Mouse (Mus musculus) stomach, postnatal 0 days (tissue): ENCODE measurements around the gene Nsg2. TPM values are rescaled to one million over a fixed set of nuclear protein-coding genes. Genes with fewer than 3 reads are reported as not detected.

Source experiments
- ATAC-seq: fragments of 200-750 bp; cut with Nextera tagmentation; 2 replicates; pipeline ENCODE4 v1.8.0; 2017; ENCODE audit not compliant: low FRiP score, low TSS enrichment
- DNase-seq: peaks from one replicate; pipeline ENCODE4 v3.0.0-alpha.2; 2016; ENCODE audit warnings: low spot score
- H3K27ac ChIP-seq: fragments of 300-500 bp; sonication (generic); replicated peaks from 2 replicates; pipeline ENCODE4 v1.5.1; 2014; ENCODE audit warnings: mild to moderate bottlenecking, control low read depth
- H3K27me3 ChIP-seq: fragments of 300-500 bp; sonication (generic); 2 replicates; pipeline ENCODE4 v1.6.1; 2014; ENCODE audit warnings: low read length; ENCODE audit not compliant: control insufficient read depth, insufficient read depth
- H3K36me3 ChIP-seq: fragments of 300-500 bp; sonication (generic); 2 replicates; pipeline ENCODE4 v1.6.1; 2014; ENCODE audit warnings: low read length, mixed read lengths; ENCODE audit not compliant: control insufficient read depth, insufficient read depth
- H3K4me1 ChIP-seq: fragments of 300-500 bp; sonication (generic); replicated peaks from 2 replicates; pipeline ENCODE4 v1.6.1; 2014; ENCODE audit warnings: antibody characterized with exemption; ENCODE audit not compliant: control insufficient read depth, insufficient read depth
- H3K4me2 ChIP-seq: fragments of 300-500 bp; sonication (generic); replicated peaks from 2 replicates; pipeline ENCODE4 v1.6.1; 2014; ENCODE audit warnings: low read depth, mild to moderate bottlenecking, control low read depth, moderate library complexity
- H3K4me3 ChIP-seq: fragments of 300-500 bp; sonication (generic); 2 replicates; pipeline ENCODE4 v1.5.1; 2014; ENCODE audit warnings: low read depth, low read length, control low read depth
- H3K9ac ChIP-seq: fragments of 300-500 bp; sonication (generic); 2 replicates; pipeline ENCODE4 v1.6.1; 2014; ENCODE audit warnings: mild to moderate bottlenecking, low read length, control low read depth, mixed read lengths
- H3K9me3 ChIP-seq: fragments of 300-500 bp; sonication (generic); 2 replicates; pipeline ENCODE4 v1.6.1; 2016; ENCODE audit warnings: low read length; ENCODE audit not compliant: control insufficient read depth
- CTCF ChIP-seq: IDR thresholded peaks from 2 replicates; pipeline ENCODE4 v1.5.1; 2016; ENCODE audit warnings: antibody characterized with exemption, low read depth, mild to moderate bottlenecking, moderate library complexity
- EP300 ChIP-seq: optimal IDR thresholded peaks from 2 replicates; pipeline ENCODE3; 2016; ENCODE audit warnings: antibody characterized with exemption
- WGBS: fragments of 180-500 bp; shearing (Covaris S2); extraction: QIAGEN DNeasy Blood & Tissue Kit; methylation state at CpG from one replicate; pipeline ENCODE4 v1.1.7; 2014; 5-methylcytosine and 5-hydroxymethylcytosine counted together
- polyA plus RNA-seq: library from polyadenylated mRNA; unstranded; fragments of >200 nt; fragmentation: Nextera tagmentation; extraction: Ambion mirVana; gene quantifications from 2 replicates; pipeline ENCODE4 v1.2.1, GENCODE M21; 2015

Gene Nsg2
- polyA plus RNA-seq, 1 experiment from 2014 or later = 6.1 TPM

DNA sequence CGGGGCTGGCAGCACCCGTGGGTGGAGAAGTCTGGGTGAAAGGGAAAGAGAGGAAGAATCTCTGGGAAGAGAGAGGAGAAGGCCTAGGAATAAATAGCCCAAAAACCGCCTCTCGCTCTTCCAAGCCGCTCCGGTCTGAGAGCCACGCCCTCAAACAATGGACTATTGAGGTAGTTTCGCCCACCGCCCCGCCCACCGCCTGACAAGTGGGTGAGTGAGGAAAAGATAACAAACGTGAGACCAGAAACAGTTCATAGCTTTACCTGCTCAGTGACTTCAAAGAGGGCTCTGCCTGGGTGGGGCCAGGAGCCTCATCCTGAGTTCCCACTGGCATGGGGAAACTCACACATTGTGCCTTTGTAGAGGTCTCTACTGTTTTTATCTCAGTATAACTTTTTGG, 102.7 kb downstream of the Nsg2 start:
- Histone ChIP-seq H3K27me3 (no peaks in the 10 kb centered on the region), H3K36me3 (no peaks in the 10 kb centered on the region), H3K4me3 (no peak overlapping the region), H3K4me2 (peak overlapping the region; percentile 32), H3K4me1 (no peaks in the 10 kb centered on the region), H3K27ac (no peak overlapping the region; the same call in 1 of the 2 replicates), H3K9me3 (no peaks in the 10 kb centered on the region), H3K9ac (no peak overlapping the region)
- ATAC-seq = no peak
- WGBS = 18% methylated on average over 12 of the region's 12 CpGs
- DNase-seq = peak; percentile 41
- TF ChIP-seq EP300 = no peak
- TF ChIP-seq CTCF = no peak

DNA sequence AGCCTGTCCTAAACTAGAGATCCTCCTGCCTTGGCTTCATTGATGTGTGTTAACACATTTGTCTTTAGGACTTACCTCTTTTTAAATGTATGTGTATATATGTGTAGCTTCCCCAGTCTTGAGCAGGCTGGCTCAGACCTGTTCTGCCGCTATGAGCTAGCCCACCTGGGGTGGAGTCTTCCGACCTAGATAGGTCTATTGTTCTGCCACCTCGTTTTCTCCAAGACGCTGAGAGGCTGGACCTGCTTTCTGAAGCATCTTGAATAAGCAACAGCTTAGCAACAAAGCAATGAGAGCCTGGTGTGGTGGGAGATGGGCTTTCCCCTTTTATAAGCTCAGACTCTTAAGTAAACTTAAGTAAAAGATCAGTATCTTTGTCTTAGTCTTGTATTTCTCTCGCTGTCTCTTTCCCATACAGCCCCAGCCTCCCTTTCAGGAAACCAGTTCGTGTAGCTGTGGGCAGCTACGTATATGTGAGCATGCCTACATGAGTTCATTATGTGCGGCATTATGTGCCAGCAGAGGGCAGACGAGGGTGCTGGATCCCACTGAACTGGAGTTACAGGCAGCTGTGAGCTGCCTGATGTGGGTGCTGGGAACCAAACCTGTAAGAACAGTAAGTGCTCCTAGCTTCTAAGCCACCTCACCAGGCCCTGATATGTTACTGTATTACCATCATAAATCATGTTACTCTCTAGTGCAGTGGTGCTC, 104.3 kb downstream of the Nsg2 start:
- no peaks in the 10 kb centered on the region for H3K9me3 ChIP-seq
- H3K4me2 ChIP-seq = no peak overlapping the region
- no peak overlapping the region for H3K4me3 ChIP-seq
- no peaks in the 10 kb centered on the region for H3K27me3 ChIP-seq
- ATAC-seq (no peak), DNase-seq (no peak)
- peak; percentile 25; the same call in 1 of the 2 replicates for TF ChIP-seq CTCF
- no peak for TF ChIP-seq EP300
- H3K36me3 ChIP-seq = no peaks in the 10 kb centered on the region
- no peak overlapping the region for H3K27ac ChIP-seq
- no peaks in the 10 kb centered on the region for H3K4me1 ChIP-seq
- no peak overlapping the region for H3K9ac ChIP-seq
- 66% methylated on average over 9 of the region's 9 CpGs for WGBS

- no peaks in the 10 kb centered on the region for H3K36me3 ChIP-seq
- TF ChIP-seq CTCF = peak; percentile 54
- TF ChIP-seq EP300 = no peak
- DNase-seq = no peak
- no peaks in the 10 kb centered on the region for H3K9me3 ChIP-seq
- no peaks in the 10 kb centered on the region for H3K4me1 ChIP-seq
- no peaks in the 10 kb centered on the region for H3K27me3 ChIP-seq
- no peak overlapping the region for H3K9ac ChIP-seq
- no peak overlapping the region for H3K27ac ChIP-seq
- H3K4me3 ChIP-seq = no peak overlapping the region
- no peak overlapping the region for H3K4me2 ChIP-seq
- ATAC-seq = no peak
- 48% methylated on average over 10 of the region's 10 CpGs for WGBS
These were observed 105.7 kb downstream of the Nsg2 start for GRCm38 (mm10) chr11:32105750-32106646.

DNA sequence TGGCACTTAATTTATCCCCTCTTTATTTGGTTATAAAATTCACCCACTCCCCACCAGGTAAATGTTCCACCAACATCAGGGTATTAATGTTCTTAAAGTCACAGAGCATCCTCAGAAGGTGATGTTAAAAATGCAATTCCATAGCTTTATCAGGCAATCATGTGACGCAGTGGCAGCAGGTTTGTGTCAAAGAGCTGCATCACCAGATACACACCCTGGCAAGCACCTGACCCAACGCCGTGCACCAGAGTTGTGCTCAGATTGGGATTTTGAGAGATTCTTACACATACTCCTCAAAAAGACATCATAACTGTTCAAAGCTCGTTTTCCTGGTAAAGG, 106.4 kb downstream of the Nsg2 start:
- no peak for DNase-seq
- H3K4me3 ChIP-seq = no peak overlapping the region
- no peaks in the 10 kb centered on the region for H3K4me1 ChIP-seq
- no peaks in the 10 kb centered on the region for H3K36me3 ChIP-seq
- no peak overlapping the region for H3K9ac ChIP-seq
- no peak overlapping the region for H3K27ac ChIP-seq
- H3K9me3 ChIP-seq = no peaks in the 10 kb centered on the region
- TF ChIP-seq CTCF = no peak
- no peak for TF ChIP-seq EP300
- 88% methylated on average over 4 of the region's 4 CpGs for WGBS
- H3K27me3 ChIP-seq = no peaks in the 10 kb centered on the region
- H3K4me2 ChIP-seq = no peak overlapping the region
- no peak for ATAC-seq

DNA sequence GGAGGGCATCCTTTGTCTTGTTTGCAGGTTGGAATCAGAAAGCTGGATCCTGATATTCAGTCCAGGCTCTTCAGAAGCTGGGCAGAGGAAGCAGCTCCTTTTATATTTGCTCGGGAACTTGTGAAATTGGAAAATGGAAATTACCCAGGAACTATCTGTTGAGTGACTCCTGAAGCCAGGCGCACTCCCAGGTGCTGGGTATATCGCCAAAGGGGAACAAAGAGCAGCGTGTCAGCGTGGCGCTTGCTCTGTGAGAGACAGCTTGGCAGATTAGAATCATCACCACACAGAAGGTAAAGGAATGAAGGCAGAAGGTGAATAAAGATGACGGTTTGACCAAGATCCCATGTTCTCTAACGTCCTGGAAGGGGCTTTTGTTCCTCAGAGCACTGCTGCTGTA, 108.2 kb downstream of the Nsg2 start:
- Histone ChIP-seq H3K9me3 (no peaks in the 10 kb centered on the region), H3K36me3 (no peaks in the 10 kb centered on the region), H3K4me2 (no peak overlapping the region), H3K4me1 (no peaks in the 10 kb centered on the region), H3K4me3 (no peak overlapping the region), H3K27ac (no peak overlapping the region), H3K9ac (no peak overlapping the region), H3K27me3 (no peaks in the 10 kb centered on the region)
- no peak for DNase-seq
- TF ChIP-seq CTCF = no peak
- TF ChIP-seq EP300 = no peak
- WGBS = 67% methylated on average over 8 of the region's 8 CpGs
- ATAC-seq = no peak

Other genes starting within 250 kb of the Nsg2 start
- 5.7 and 6.1 TPM in 2 replicates for gene Cpeb4, start 128.3 kb upstream of the Nsg2 start, polyA plus RNA-seq
- 0.08 and 0.10 TPM in 2 replicates for gene 4930524B15Rik, start 34.9 kb upstream of the Nsg2 start, polyA plus RNA-seq
- 0.02 TPM in 1 of 2 replicates, not detected in the other for gene Il9r, start 199.8 kb downstream of the Nsg2 start, polyA plus RNA-seq
- gene Snrnp25, start 205.0 kb downstream of the Nsg2 start, polyA plus RNA-seq = 50.5 and 54.3 TPM in 2 replicates
- 35.8 and 38.5 TPM in 2 replicates for gene Rhbdf1, start 221.8 kb downstream of the Nsg2 start, polyA plus RNA-seq
- 19.9 and 22.1 TPM in 2 replicates for gene Mpg, start 226.0 kb downstream of the Nsg2 start, polyA plus RNA-seq